Mouse (Mus musculus) ES-Bruce4 (cell line): ENCODE results near the gene Ints5. TPM values are rescaled to one million over a fixed set of nuclear protein-coding genes. Genes with fewer than 3 reads are reported as not detected.
A peak's percentile ranks its signal among the peaks of the same experiment; 100 is the strongest.
"Not testable (repeated sequence)": the region's sequence is repeated elsewhere in the genome, so short reads cannot be mapped to it uniquely, and the experiment has no call there.

Experiments used
- H3K27ac ChIP-seq: 2 replicates; pipeline ENCODE4 v1.5.1; 2012; ENCODE audit warnings: low read length, inconsistent platforms; ENCODE audit not compliant: insufficient read depth
- H3K27me3 ChIP-seq: 2 replicates; pipeline ENCODE4 v1.6.1; 2012; ENCODE audit warnings: mild to moderate bottlenecking, low read length, inconsistent platforms; ENCODE audit not compliant: control insufficient read depth, poor library complexity, insufficient read depth, severe bottlenecking
- H3K36me3 ChIP-seq: 2 replicates; pipeline ENCODE4 v1.6.1; 2012; ENCODE audit warnings: inconsistent platforms, mild to moderate bottlenecking, low read length, moderate library complexity; ENCODE audit not compliant: control insufficient read depth, poor library complexity, insufficient read depth, severe bottlenecking
- H3K4me1 ChIP-seq: one replicate; pipeline ENCODE4 v1.8.1; 2011; ENCODE audit warnings: low read length; ENCODE audit not compliant: control insufficient read depth, insufficient read depth
- H3K4me3 ChIP-seq: 2 replicates; pipeline ENCODE4 v1.5.1; 2011; ENCODE audit warnings: low read depth, mild to moderate bottlenecking, low read length
- H3K9ac ChIP-seq: 2 replicates; pipeline ENCODE4 v1.6.1; 2012; ENCODE audit warnings: low read depth, mild to moderate bottlenecking, inconsistent platforms; ENCODE audit not compliant: poor library complexity, severe bottlenecking
- H3K9me3 ChIP-seq: replicated peaks from 2 replicates; pipeline ENCODE4 v1.6.1; 2012; ENCODE audit warnings: mild to moderate bottlenecking, low read length, inconsistent platforms; ENCODE audit not compliant: control insufficient read depth, poor library complexity, insufficient read depth, severe bottlenecking
- CTCF ChIP-seq: IDR thresholded peaks from one replicate; pipeline ENCODE4 v1.8.1; 2011; ENCODE audit warnings: low read depth, low read length
- EP300 ChIP-seq: IDR thresholded peaks from 2 replicates; pipeline ENCODE4 v1.6.1; 2011; ENCODE audit warnings: low read depth, low read length; ENCODE audit not compliant: insufficient read depth
- POLR2A ChIP-seq: IDR thresholded peaks from one replicate; pipeline ENCODE4 v1.8.1; 2011; ENCODE audit warnings: low read length; ENCODE audit not compliant: insufficient read depth
- polyA plus RNA-seq: library from polyadenylated mRNA; stranded (reverse); fragments of >200 nt; gene quantifications from 2 replicates; pipeline ENCODE4 v1.2.4, GENCODE M21; 2011; ENCODE audit warnings: low read depth; ENCODE audit not compliant: missing spikeins, insufficient read depth, insufficient read length

Gene Ints5
- polyA plus RNA-seq, 1 experiment: 23.1 TPM

DNA sequence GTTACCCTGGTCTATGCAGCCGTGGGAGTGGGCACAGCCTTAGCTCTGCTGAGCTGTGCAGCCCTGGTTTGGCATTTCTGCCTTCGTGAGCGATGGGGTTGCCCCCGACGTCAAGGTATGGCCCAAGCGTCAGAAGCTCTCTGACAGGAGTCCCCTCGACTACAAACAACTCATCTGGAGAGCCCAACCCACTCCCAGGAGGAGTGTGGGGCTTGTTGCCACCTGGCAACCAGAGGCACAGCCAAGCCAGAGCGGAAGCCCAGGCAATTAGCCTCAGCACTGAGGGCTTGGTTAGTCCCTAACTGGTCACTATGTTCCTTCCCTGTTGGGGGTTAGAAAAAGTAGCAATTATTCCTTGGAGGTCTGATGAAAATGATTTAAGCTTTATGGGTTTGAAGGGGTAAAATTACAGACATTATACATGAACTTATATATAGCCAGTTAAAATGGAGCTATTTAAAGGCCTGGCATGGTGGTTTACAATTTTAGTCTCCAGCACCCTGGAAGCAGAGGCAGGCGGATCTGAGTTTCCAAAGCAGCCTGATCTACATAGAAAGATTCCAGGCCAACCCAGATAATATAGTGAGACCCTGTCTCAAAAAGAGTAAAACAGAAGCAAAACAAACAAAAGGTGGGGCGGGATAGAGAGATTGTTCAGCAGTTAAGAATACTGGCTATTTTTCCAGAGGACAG lies 40.4 kb upstream of the Ints5 start:
- peaks cover 2% of the 10 kb centered on the region for H3K4me1 ChIP-seq
- H3K36me3 ChIP-seq: no peaks in the 10 kb centered on the region
- H3K9me3 ChIP-seq: no peaks in the 10 kb centered on the region
- no peaks in the 10 kb centered on the region for H3K27me3 ChIP-seq
- peak overlapping the region; percentile 46 for H3K4me3 ChIP-seq
- no peak overlapping the region for H3K27ac ChIP-seq
- TF ChIP-seq POLR2A (no peak), EP300 (no peak), CTCF (no peak)
- H3K9ac ChIP-seq: 0 out of 2 replicates have a peak overlapping the region, but pooled peaks have one; percentile 9

DNA sequence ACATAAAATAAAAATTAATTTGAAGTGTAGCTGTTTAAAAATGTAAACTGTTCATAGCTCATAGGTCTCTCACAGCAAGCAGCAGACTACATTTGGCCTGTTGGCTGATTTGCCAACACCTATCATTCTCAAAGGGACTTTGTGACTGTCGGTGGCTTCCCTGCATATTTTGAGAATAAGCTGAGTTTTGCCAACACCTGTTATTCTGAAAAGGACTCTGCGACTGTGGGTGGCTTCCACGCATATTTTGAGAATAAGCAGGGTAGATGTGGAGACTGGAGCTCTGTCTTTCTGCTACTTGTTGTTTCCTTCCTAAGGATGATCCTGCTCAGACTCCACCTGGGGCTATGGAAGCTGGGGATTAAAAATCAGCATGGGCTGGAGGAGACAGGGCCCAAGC lies 39.7 kb upstream of the Ints5 start:
- Histone ChIP-seq H3K4me3 (no peak overlapping the region), H3K4me1 (no peaks in the 10 kb centered on the region)
- TF ChIP-seq POLR2A: no peak

DNA sequence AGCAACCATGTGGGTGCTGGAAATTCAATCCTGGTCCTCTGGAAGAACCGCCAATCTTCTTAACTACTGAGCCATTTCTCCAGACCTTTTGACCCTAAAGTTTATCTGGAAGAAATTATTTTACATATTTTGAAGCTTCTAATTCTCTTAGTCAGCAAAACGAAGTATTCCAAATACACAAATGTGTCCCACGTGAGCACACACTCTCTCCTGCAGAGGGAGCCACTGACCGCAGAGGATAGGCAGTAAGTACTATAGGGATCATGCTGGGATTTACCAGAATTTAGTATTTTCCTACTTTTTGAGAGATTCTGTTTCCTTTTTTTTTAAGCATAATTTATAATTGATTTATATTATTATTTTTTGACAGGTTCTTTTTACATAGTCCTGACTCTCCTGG lies 35.1 kb upstream of the Ints5 start:
- H3K9me3 ChIP-seq: no peaks in the 10 kb centered on the region
- TF ChIP-seq POLR2A (no peak), CTCF (peak; percentile 82)
- H3K4me3 ChIP-seq: no peak overlapping the region
- H3K4me1 ChIP-seq: no peaks in the 10 kb centered on the region
- H3K27me3 ChIP-seq: no peaks in the 10 kb centered on the region
- no peak overlapping the region for H3K27ac ChIP-seq
- H3K9ac ChIP-seq: no peak overlapping the region
- H3K36me3 ChIP-seq: no peaks in the 10 kb centered on the region

More for the DNA sequence above, 39.7 kb upstream of the Ints5 start:
- H3K9me3 ChIP-seq: no peaks in the 10 kb centered on the region
- no peak overlapping the region for H3K9ac ChIP-seq
- no peaks in the 10 kb centered on the region for H3K36me3 ChIP-seq
- H3K27ac ChIP-seq: no peak overlapping the region
- H3K27me3 ChIP-seq: no peaks in the 10 kb centered on the region

DNA sequence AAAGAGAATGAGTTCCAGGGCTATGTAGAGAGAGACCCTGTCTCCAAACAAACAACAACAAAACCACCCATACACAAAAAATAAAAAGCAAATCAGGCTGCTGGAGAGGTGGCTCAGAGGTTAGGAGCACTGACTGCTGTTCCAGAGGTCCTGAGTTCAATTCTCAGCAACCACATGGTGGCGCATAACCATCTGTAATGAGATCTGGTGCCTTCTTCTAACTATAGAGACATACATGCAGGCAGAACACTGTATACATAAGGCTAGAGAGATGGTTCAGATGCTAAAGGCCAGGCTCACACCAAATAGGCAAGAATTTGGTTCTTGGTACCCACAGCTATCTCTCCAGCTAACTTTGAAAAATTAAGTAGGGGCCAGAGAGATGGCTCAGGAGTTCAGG lies 33.8 kb upstream of the Ints5 start:
- Histone ChIP-seq H3K27ac (no peak overlapping the region), H3K27me3 (no peaks in the 10 kb centered on the region), H3K4me3 (no peak overlapping the region), H3K4me1 (no peaks in the 10 kb centered on the region), H3K9me3 (no peaks in the 10 kb centered on the region), H3K9ac (no peak overlapping the region), H3K36me3 (no peaks in the 10 kb centered on the region)
- TF ChIP-seq POLR2A: no peak
- TF ChIP-seq CTCF: peak; percentile 37
- TF ChIP-seq EP300: no peak

DNA sequence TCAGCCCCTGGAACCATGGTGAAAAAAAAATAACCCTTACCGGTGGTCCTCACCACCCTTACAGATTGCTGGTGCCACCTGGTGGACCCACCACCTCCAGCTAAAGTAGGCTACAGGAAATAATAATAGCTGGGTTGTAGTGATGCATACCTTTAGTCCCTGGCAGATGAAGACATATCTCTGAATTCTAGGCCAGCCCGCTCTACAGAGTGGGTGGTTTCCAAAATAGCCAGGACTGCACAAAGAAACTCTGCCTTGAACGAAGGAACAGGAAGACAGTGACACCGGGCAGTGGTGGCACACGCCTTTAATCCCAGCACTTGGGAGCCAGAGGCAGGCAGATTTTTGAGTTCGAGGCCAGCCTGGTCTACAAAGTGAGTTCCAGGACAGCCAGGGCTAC lies 28.5 kb upstream of the Ints5 start:
- Histone ChIP-seq H3K36me3 (no peaks in the 10 kb centered on the region), H3K4me3 (no peak overlapping the region)

DNA sequence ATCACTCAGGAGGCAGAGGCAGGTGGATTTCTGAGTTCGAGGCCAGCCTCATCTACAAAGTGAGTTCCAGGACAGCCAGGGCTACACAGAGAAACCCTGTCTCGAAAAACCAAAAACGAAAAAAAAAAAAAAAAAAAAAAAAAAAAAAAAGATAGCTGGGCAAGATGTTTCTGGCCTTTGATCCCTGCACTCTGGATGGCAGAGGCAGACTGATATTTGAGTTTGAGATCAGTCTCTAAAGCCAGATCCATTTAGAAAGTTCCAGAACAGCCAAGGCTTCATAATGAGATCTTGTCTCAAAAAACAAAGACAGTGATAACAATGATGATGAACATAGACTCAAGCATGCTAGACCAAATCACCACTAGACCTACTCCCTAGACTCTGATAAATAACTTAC lies 22.4 kb upstream of the Ints5 start:
- peaks cover 25% of the 10 kb centered on the region for H3K36me3 ChIP-seq
- peak overlapping the region; percentile 78 for H3K9ac ChIP-seq
- H3K27me3 ChIP-seq, H3K4me3 ChIP-seq, H3K27ac ChIP-seq, H3K9me3 ChIP-seq, H3K4me1 ChIP-seq: not testable (repeated sequence)

More for the DNA sequence above, 28.5 kb upstream of the Ints5 start:
- Histone ChIP-seq H3K4me1 (no peaks in the 10 kb centered on the region), H3K9me3 (no peaks in the 10 kb centered on the region), H3K27me3 (no peaks in the 10 kb centered on the region), H3K27ac (no peak overlapping the region), H3K9ac (no peak overlapping the region)
- TF ChIP-seq POLR2A (no peak), CTCF (no peak), EP300 (no peak)
